Mouse (Mus musculus): ENCODE data around the gene Usp16. TPM values are rescaled to one million over a fixed set of nuclear protein-coding genes. Genes with fewer than 3 reads are reported as not detected.

Usp16 gene
- total and polyA plus RNA-seq, 3 experiments = 80.9 to 149 (median 85.6) TPM

DNA sequence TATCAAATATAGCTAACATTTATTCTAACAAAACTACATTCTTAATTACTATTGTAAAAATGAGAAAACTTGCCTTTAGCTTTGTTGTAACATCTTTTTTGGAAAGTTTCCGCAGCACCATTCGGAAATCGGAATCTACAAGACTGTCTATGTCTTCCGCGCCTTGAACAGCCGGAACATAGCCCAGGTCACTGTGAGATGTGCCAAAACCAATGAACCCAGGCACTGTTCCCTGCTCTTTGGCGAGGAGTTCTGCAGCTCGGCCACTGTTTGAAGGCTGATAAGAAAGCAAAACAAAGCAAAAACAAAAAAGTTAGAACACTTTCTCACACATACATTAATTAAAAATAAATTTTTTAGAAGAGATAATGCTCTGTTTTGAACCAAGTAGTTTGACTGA lies 27.0 kb upstream of the Usp16 start:
- in situ Hi-C loops (cut with MboI; ENCODE audit: low pct_ligation_motif_present, low pct_unique_long_range_greater_than_20kb, low sequenced_read_pairs) = no loop called here
- H3K4me1 ChIP-seq (ENCODE audit: control insufficient read depth in 1 of 2, insufficient read depth in 2 of 2) = peaks cover 0 to 24% of the 10 kb centered on the region in 2 experiments; a peak in 2 of 4 replicates
- dilution Hi-C loops (cut with MboI; ENCODE audit: extremely low pct_ligation_motif_present, extremely low pct_unique_long_range_greater_than_20kb, low sequenced_read_pairs) = no loop called here
- no peak overlapping the region for H3K4me3 ChIP-seq (replicated peaks in 1 of 3; ENCODE audit: low read depth in 2 of 3, low read length in 2 of 3, poor library complexity in 1 of 3)
- no peak for TF ChIP-seq MEF2A (IDR thresholded peaks at IDR 0.05; ENCODE audit: borderline replicate concordance, low read depth, low read length)
- H3K9me3 ChIP-seq (replicated peaks; ENCODE audit: low read length) = no peaks in the 10 kb centered on the region
- H3K4me2 ChIP-seq (ENCODE audit: insufficient read depth, low read depth, poor library complexity, severe bottlenecking) = no peak overlapping the region
- H3K27ac ChIP-seq (ENCODE audit: insufficient read depth, low read depth) = no peak overlapping the region
- H3K27me3 ChIP-seq (replicated peaks) = no peaks in the 10 kb centered on the region
- DNase-seq (ENCODE audit: extremely low read depth) = no peak
- no peak overlapping the region for H3K9ac ChIP-seq (ENCODE audit: insufficient read depth, low read depth)
- peaks cover 32 to 62% of the 10 kb centered on the region in 2 experiments for H3K36me3 ChIP-seq (replicated peaks in 1 of 2; ENCODE audit: control insufficient read depth in 1 of 2, insufficient read depth in 1 of 2, low read length in 1 of 2)
- H3K79me2 ChIP-seq (replicated peaks; ENCODE audit: control insufficient read depth, extremely low read depth, insufficient read depth, poor library complexity, severe bottlenecking) = peaks cover 48% of the 10 kb centered on the region

DNA sequence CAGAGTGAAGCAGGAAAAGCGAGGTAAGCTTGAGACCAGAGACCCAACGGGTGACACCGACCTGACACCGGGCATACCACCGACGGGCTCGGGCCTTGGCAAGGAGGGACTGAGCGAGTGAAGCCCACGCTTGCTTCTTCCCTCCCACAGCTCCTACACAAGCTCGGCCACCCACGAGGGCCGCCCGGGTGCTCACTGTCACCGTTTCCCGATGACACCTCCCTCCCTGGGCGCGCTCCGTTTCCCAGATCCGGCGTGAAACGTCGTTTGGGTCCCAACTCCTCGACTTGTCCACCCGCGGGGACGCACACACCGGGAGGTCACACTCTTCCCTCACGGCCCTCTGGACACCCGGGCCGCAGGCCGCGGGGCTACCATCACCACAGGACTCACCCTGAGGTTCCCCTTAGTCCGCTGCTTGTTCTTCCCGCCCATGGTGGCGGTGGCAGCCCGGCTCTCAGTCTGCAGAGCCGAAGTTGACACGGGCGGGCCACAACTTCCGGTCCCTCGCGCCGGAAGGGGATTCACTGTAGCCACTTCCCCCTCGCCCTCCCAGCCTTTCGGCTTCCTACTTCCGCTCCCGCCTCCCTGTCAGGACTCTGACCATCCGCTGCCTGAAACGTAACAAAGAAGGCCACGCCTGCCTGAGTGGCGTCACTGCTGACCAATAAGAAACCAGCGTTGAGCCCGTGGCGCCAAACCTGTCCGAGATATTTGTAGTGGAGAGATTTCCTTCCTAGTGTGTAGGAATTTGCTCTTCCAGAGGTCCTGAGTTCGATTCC lies 22.3 kb upstream of the Usp16 start, which contains the start of gene Ltn1:
Gene Ltn1, minus strand, starts transcription at position 580 of the 782 bp plus-strand sequence.
- TF ChIP-seq EP300 (IDR thresholded peaks at IDR 0.05; ENCODE audit: low read length) = no peak
- peak; percentile 43; the same call in 1 of the 2 replicates for TF ChIP-seq MYC (IDR thresholded peaks at IDR 0.05; ENCODE audit: low read depth, low read length)
- peak; percentile 97 for TF ChIP-seq CHD2 (IDR thresholded peaks at IDR 0.05; ENCODE audit: low read length)
- peak; percentile 93 for TF ChIP-seq NELFE (IDR thresholded peaks at IDR 0.05; ENCODE audit: low read depth, low read length)
- TF ChIP-seq SIN3A (IDR thresholded peaks at IDR 0.05; ENCODE audit: low read length) = peak; percentile 96
- TF ChIP-seq E2F4 (IDR thresholded peaks at IDR 0.05; ENCODE audit: insufficient replicate concordance, low read depth, low read length) = peak; percentile 100
- peak; percentile 100 for TF ChIP-seq ELF1 (IDR thresholded peaks at IDR 0.05; ENCODE audit: low read depth, low read length)
- no peak for TF ChIP-seq UBTF (IDR thresholded peaks at IDR 0.05; ENCODE audit: low read depth, low read length)
- peak; percentile 91 for TF ChIP-seq HCFC1 (IDR thresholded peaks at IDR 0.05; ENCODE audit: low read depth, low read length)
- TF ChIP-seq IRF4 (IDR thresholded peaks at IDR 0.05; ENCODE audit: low read depth, low read length) = peak; percentile 78; the same call in 1 of the 2 replicates
- TF ChIP-seq KAT2A (IDR thresholded peaks at IDR 0.05; ENCODE audit: insufficient replicate concordance, low read length) = peak; percentile 93; the same call in 1 of the 2 replicates
- TF ChIP-seq MEF2A (IDR thresholded peaks at IDR 0.05; ENCODE audit: borderline replicate concordance, low read depth, low read length) = peak; percentile 77; the same call in 1 of the 2 replicates
- TF ChIP-seq TCF12 (IDR thresholded peaks at IDR 0.05; ENCODE audit: low read depth, low read length) = peak; percentile 74; the same call in 1 of the 2 replicates
- no peak; the same call in 1 of the 2 replicates for TF ChIP-seq ETS1 (conservative IDR thresholded peaks at IDR 0.05; ENCODE audit: low read depth, low read length)
- 0 out of 2 replicates have a peak, but pooled peaks have one; percentile 76 for TF ChIP-seq MAZ (IDR thresholded peaks at IDR 0.05; ENCODE audit: low read depth, low read length)
- no peak for TF ChIP-seq ZKSCAN1 (IDR thresholded peaks at IDR 0.05; ENCODE audit: borderline replicate concordance, low read depth, low read length)
- TF ChIP-seq CTCF (conservative IDR thresholded peaks at IDR 0.05 in 1 of 2, IDR thresholded peaks at IDR 0.05 in 1 of 2; ENCODE audit: low read depth in 2 of 2, low read length in 2 of 2) = no peak
- TF ChIP-seq POLR2AphosphoS2 (IDR thresholded peaks at IDR 0.05; ENCODE audit: low read depth, low read length) = peak; percentile 76
- TF ChIP-seq JUN (IDR thresholded peaks at IDR 0.05; ENCODE audit: insufficient read depth, low read depth, low read length) = 0 out of 2 replicates have a peak, but pooled peaks have one; percentile 14
- TF ChIP-seq NRF1 (IDR thresholded peaks at IDR 0.05; ENCODE audit: low read depth, low read length) = 0 out of 2 replicates have a peak, but pooled peaks have one; percentile 12
- peak; percentile 85; the same call in 1 of the 2 replicates for TF ChIP-seq MXI1 (IDR thresholded peaks at IDR 0.05; ENCODE audit: low read depth, low read length)
- no peak; the same call in 1 of the 2 replicates for TF ChIP-seq USF1 (IDR thresholded peaks at IDR 0.05; ENCODE audit: low read depth, low read length)
- TF ChIP-seq POLR2A (IDR thresholded peaks at IDR 0.05; ENCODE audit: low read depth, low read length) = peak; percentile 92
- TF ChIP-seq MAX (IDR thresholded peaks at IDR 0.05; ENCODE audit: low read length) = peak; percentile 85
- Histone ChIP-seq H3K9ac (ENCODE audit: insufficient read depth, low read depth) (peak within 1 kb of the TSS; percentile 91), H3K9me3 (replicated peaks; ENCODE audit: low read length) (no peaks in the 10 kb centered on the region), H3K4me1 (ENCODE audit: control insufficient read depth in 1 of 2, insufficient read depth in 2 of 2) (peaks cover 0 to 34% of the 10 kb centered on the region in 2 experiments; a peak in 2 of 4 replicates), H3K36me3 (replicated peaks in 1 of 2; ENCODE audit: control insufficient read depth in 1 of 2, insufficient read depth in 1 of 2, low read length in 1 of 2) (peaks cover 13 to 57% of the 10 kb centered on the region in 2 experiments), H3K4me2 (ENCODE audit: insufficient read depth, low read depth, poor library complexity, severe bottlenecking) (peak within 1 kb of the TSS; percentile 73), H3K27me3 (replicated peaks) (no peaks in the 10 kb centered on the region), H3K27ac (ENCODE audit: insufficient read depth, low read depth) (peak within 1 kb of the TSS; percentile 59), H3K4me3 (replicated peaks in 1 of 3; ENCODE audit: low read depth in 2 of 3, low read length in 2 of 3, poor library complexity in 1 of 3) (peak within 1 kb of the TSS; percentile 64 to 99 (median 98)), H3K79me2 (replicated peaks; ENCODE audit: control insufficient read depth, extremely low read depth, insufficient read depth, poor library complexity, severe bottlenecking) (peaks cover 44% of the 10 kb centered on the region)
- in situ Hi-C loops (cut with MboI; ENCODE audit: low pct_ligation_motif_present, low pct_unique_long_range_greater_than_20kb, low sequenced_read_pairs) = no loop called here
- DNase-seq (ENCODE audit: extremely low read depth) = peak; percentile 100
- dilution Hi-C loops (cut with MboI; ENCODE audit: extremely low pct_ligation_motif_present, extremely low pct_unique_long_range_greater_than_20kb, low sequenced_read_pairs) = no loop called here
